Mouse (Mus musculus) lung, postnatal 0 days (tissue): ENCODE results near the gene Naa50.

Experiments
- CTCF ChIP-seq: IDR thresholded peaks from 2 replicates; pipeline ENCODE4 v1.5.1; 2016; ENCODE audit warnings: antibody characterized with exemption, mild to moderate bottlenecking
- EP300 ChIP-seq: IDR thresholded peaks from 2 replicates; pipeline ENCODE4 v1.6.1; 2016; ENCODE audit warnings: antibody characterized with exemption, mild to moderate bottlenecking, control low read depth

- TF ChIP-seq CTCF: no peak
- no peak for TF ChIP-seq EP300
These were observed 17.5 kb upstream of the Naa50 start for GRCm38 (mm10) chr16:44122122-44122521.
